Mouse (Mus musculus): ENCODE results near the gene Prpf4b.
"Not testable (repeated sequence)": the region's sequence is repeated elsewhere in the genome, so short reads cannot be mapped to it uniquely, and the experiment has no call there.

Prpf4b gene

GRCm38 (mm10) chr13:34942370-34942769 is 67.3 kb downstream of the Prpf4b start:
- DNase-seq, result no peak

DNA sequence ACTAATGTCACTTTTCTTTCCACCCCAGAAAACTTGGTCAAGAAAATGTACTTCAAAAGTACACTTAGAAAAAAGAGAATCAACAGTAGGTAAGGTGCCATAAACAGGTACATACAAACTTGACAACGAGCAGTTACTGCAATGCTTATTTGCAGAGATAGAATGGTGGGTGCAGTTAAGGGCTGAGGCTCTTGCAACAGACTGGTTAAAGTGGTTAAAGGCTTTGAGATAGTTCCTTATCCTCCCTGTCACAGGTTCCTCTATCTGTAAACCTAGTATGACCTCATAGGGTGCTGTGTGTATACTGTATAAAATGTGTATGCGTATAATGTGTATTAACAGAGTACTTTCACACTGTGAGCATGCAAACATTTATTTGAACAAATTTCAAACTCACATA is 76.3 kb downstream of the Prpf4b start:
- not testable (repeated sequence) for DNase-seq
